Mouse (Mus musculus) C2C12 (cell line): ENCODE results near the gene Hnrnpa1. TPM values are rescaled to one million over a fixed set of nuclear protein-coding genes. Genes with fewer than 3 reads are reported as not detected.
"Not testable (repeated sequence)": the region's sequence is repeated elsewhere in the genome, so short reads cannot be mapped to it uniquely, and the experiment has no call there.

ENCODE experiments used
- H3K27me3 ChIP-seq: one replicate; pipeline ENCODE4 v1.6.1; 2011; ENCODE audit not compliant: control insufficient read depth, insufficient read depth, insufficient read length
- H3K36me3 ChIP-seq: one replicate; pipeline ENCODE4 v1.6.1; 2011; ENCODE audit not compliant: control insufficient read depth, insufficient read depth
- H3K4me3 ChIP-seq: one replicate; pipeline ENCODE4 v1.5.1; 2011; ENCODE audit warnings: mild to moderate bottlenecking, control low read depth; ENCODE audit not compliant: poor library complexity, insufficient read depth, severe bottlenecking
- H3K79me2 ChIP-seq: one replicate; pipeline ENCODE4 v1.6.1; 2011; ENCODE audit not compliant: control insufficient read depth, insufficient read depth
- H3K79me3 ChIP-seq: one replicate; pipeline ENCODE4 v1.6.1; 2011; ENCODE audit warnings: low read depth, control low read depth
- H3ac ChIP-seq: one replicate; pipeline ENCODE3; 2011; ENCODE audit warnings: low read depth; ENCODE audit not compliant: control insufficient read depth, insufficient read length
- CEBPB ChIP-seq: IDR thresholded peaks from one replicate; pipeline ENCODE4 v1.6.1; 2011; ENCODE audit warnings: low read depth, mild to moderate bottlenecking, control low read depth, moderate library complexity
- CTCF ChIP-seq: IDR thresholded peaks from one replicate; pipeline ENCODE4 v1.5.1; 2011; ENCODE audit not compliant: control insufficient read depth, insufficient read depth, insufficient read length
- FOSL1 ChIP-seq: IDR thresholded peaks from one replicate; pipeline ENCODE4 v1.8.0; 2011; ENCODE audit warnings: mild to moderate bottlenecking, low read length; ENCODE audit not compliant: poor library complexity, insufficient read depth, severe bottlenecking
- MAX ChIP-seq: IDR thresholded peaks from one replicate; pipeline ENCODE4 v1.6.1; 2011; ENCODE audit warnings: mild to moderate bottlenecking, control low read depth
- MYOD1 ChIP-seq: IDR thresholded peaks from one replicate; pipeline ENCODE4 v1.6.1; 2011; ENCODE audit warnings: low read depth; ENCODE audit not compliant: control insufficient read depth, insufficient read length
- MYOG ChIP-seq: IDR thresholded peaks from one replicate; pipeline ENCODE4 v1.6.1; 2011; ENCODE audit not compliant: control insufficient read depth, insufficient read length; ENCODE audit errors: extremely low read depth
- USF1 ChIP-seq: IDR thresholded peaks from one replicate; pipeline ENCODE4 v1.6.1; 2011; ENCODE audit warnings: low read depth, mild to moderate bottlenecking, control low read depth, moderate library complexity
- polyA plus RNA-seq: library from polyadenylated mRNA; unstranded; fragments of >200 nt; fragmentation: generic; extraction: Trizol; gene quantifications from one replicate; pipeline ENCODE4 v1.2.1, GENCODE M21; 2012; ENCODE audit warnings: missing spikeins

The Hnrnpa1 gene
- polyA plus RNA-seq, 1 experiment, result 625 TPM

- no peak overlapping the region for H3ac ChIP-seq
- H3K36me3 ChIP-seq, result peaks cover 79% of the 10 kb centered on the region
- H3K79me3 ChIP-seq, result peaks cover 47% of the 10 kb centered on the region
- no peaks in the 10 kb centered on the region for H3K27me3 ChIP-seq
- peaks cover 49% of the 10 kb centered on the region for H3K79me2 ChIP-seq
- TF ChIP-seq MYOG (no peak), CTCF (no peak), FOSL1 (no peak), MYOD1 (no peak), CEBPB (no peak), USF1 (no peak), MAX (no peak)
- H3K4me3 ChIP-seq, result no peak overlapping the region
Measured at GRCm38 (mm10) chr15:103245616-103246015, 5.4 kb downstream of the Hnrnpa1 start.

- Histone ChIP-seq H3K4me3 (no peak overlapping the region), H3ac (no peak overlapping the region), H3K27me3 (no peaks in the 10 kb centered on the region), H3K36me3 (peaks cover 64% of the 10 kb centered on the region), H3K79me3 (peaks cover 31% of the 10 kb centered on the region), H3K79me2 (peaks cover 33% of the 10 kb centered on the region)
- TF ChIP-seq MAX (no peak), MYOD1 (no peak), CTCF (no peak), CEBPB (no peak), FOSL1 (no peak), MYOG (no peak), USF1 (no peak)
Measured at GRCm38 (mm10) chr15:103247078-103247781, 7.0 kb downstream of the Hnrnpa1 start.

- Histone ChIP-seq H3K36me3 (peaks cover 58% of the 10 kb centered on the region), H3K79me3 (peaks cover 24% of the 10 kb centered on the region), H3ac (no peak overlapping the region), H3K79me2 (peaks cover 27% of the 10 kb centered on the region), H3K27me3 (no peaks in the 10 kb centered on the region), H3K4me3 (no peak overlapping the region)
- no peak for TF ChIP-seq FOSL1
- TF ChIP-seq USF1, result no peak
- TF ChIP-seq CTCF, result no peak
- no peak for TF ChIP-seq MAX
- no peak for TF ChIP-seq CEBPB
- TF ChIP-seq MYOD1, result no peak
- TF ChIP-seq MYOG, result no peak
Measured at GRCm38 (mm10) chr15:103247782-103248400, 7.7 kb downstream of the Hnrnpa1 start.

- Histone ChIP-seq H3K27me3 (no peaks in the 10 kb centered on the region), H3K36me3 (peaks cover 50% of the 10 kb centered on the region), H3K79me3 (peaks cover 16% of the 10 kb centered on the region), H3ac (no peak overlapping the region), H3K4me3 (no peak overlapping the region), H3K79me2 (peaks cover 19% of the 10 kb centered on the region)
- no peak for TF ChIP-seq MYOD1
- no peak for TF ChIP-seq CEBPB
- TF ChIP-seq CTCF, result no peak
- TF ChIP-seq FOSL1, result no peak
- no peak for TF ChIP-seq MAX
- no peak for TF ChIP-seq USF1
- TF ChIP-seq MYOG, result no peak
Measured at GRCm38 (mm10) chr15:103248401-103249313, 8.4 kb downstream of the Hnrnpa1 start.

DNA sequence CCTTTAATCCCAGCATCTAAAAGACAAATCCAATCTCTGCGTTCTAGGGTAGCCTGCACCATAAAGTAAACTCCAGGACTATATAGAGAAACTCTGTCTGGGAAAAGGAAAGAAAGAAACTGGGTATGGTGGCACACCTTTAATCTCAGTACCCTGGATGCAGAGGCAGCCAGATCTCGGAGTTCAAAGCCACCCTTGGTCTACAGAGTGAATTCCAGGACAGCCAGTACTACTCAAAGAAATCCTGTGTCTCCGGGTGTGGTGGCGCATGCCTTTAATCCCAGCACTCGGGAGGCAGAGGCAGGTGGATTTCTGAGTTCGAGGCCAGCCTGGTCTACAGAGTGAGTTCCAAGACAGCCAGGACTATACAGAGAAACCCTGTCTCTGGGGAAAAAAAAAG, 9.3 kb downstream of the Hnrnpa1 start:
- H3K79me2 ChIP-seq, result peaks cover 13% of the 10 kb centered on the region
- not testable (repeated sequence) for H3ac ChIP-seq, H3K27me3 ChIP-seq, H3K4me3 ChIP-seq
- H3K36me3 ChIP-seq, result peaks cover 45% of the 10 kb centered on the region
- peaks cover 12% of the 10 kb centered on the region for H3K79me3 ChIP-seq
